Mouse (Mus musculus) neural tube, postnatal 0 days (tissue): Measurements from ENCODE around the gene Npas3. TPM values are rescaled to one million over a fixed set of nuclear protein-coding genes. Genes with fewer than 3 reads are reported as not detected.

Experiments used
- polyA plus RNA-seq: library from polyadenylated mRNA; unstranded; fragments of >200 nt; fragmentation: Nextera tagmentation; extraction: Ambion mirVana; gene quantifications from 2 replicates; pipeline ENCODE4 v1.2.1, GENCODE M21; 2015

Gene Npas3
- polyA plus RNA-seq = 28.4 and 29.0 TPM in 2 replicates

DNA sequence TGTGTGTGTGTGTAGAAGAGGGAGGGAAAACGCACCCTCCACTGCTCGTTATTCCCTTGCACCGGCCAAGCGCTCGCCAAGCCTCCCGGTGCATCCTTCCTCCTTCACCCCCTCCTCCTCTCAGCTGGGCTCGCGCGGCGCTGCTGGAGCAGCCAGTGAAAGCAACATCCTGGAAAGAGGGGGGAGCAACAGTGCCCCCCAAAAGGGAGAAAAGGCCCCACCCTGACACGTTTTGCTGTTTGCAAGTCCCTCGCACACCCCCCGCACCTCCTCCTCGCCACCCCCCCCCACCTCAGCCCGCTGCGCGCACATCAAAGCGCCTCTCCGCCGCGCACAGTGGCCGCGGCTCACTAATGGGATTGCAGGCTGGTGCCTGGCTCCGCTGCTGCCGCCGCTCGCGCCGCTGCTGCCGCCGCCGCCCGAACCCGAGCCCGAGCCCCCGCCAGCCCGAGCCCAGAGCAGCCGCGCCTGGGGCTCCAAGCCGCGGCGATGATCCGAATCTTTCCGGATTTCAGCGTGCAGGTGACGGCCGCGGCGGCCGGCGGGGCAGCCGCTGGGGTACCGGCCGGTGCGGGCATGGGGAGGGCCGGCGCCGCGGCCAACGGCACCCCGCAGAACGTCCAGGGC, at the start of gene Npas3:
Gene Npas3 (plus strand): TSS at position 577 of the 627 bp plus-strand sequence.

